Mouse (Mus musculus) heart, embryonic 16.5 days (tissue): ENCODE results near the gene Pank2. TPM values are rescaled to one million over a fixed set of nuclear protein-coding genes. Genes with fewer than 3 reads are reported as not detected.

ENCODE experiments used
- ATAC-seq: fragments of 200-750 bp; cut with Nextera tagmentation; replicated peaks from 2 replicates; pipeline ENCODE4 v1.8.0; 2017; ENCODE audit warnings: moderate number of reproducible peaks; ENCODE audit not compliant: insufficient read depth, low FRiP score; ENCODE audit errors: extremely low read depth
- H3K27ac ChIP-seq: fragments of 300-500 bp; sonication (generic); 2 replicates; pipeline ENCODE4 v1.5.1; 2014; ENCODE audit warnings: mild to moderate bottlenecking, low read length, control low read depth, moderate library complexity
- H3K27me3 ChIP-seq: fragments of 300-500 bp; sonication (generic); 2 replicates; pipeline ENCODE4 v1.6.1; 2014; ENCODE audit warnings: low read length, mixed read lengths; ENCODE audit not compliant: control insufficient read depth, insufficient read depth
- H3K36me3 ChIP-seq: fragments of 300-500 bp; sonication (generic); 2 replicates; pipeline ENCODE4 v1.6.1; 2014; ENCODE audit not compliant: control insufficient read depth, insufficient read depth
- H3K4me1 ChIP-seq: fragments of 300-500 bp; sonication (generic); 2 replicates; pipeline ENCODE4 v1.6.1; 2014; ENCODE audit warnings: low read length, mixed read lengths; ENCODE audit not compliant: control insufficient read depth, insufficient read depth
- H3K4me2 ChIP-seq: fragments of 300-500 bp; sonication (generic); 2 replicates; pipeline ENCODE4 v1.6.1; 2014; ENCODE audit warnings: low read depth, mild to moderate bottlenecking, control low read depth, low read length
- H3K4me3 ChIP-seq: fragments of 300-500 bp; sonication (generic); 2 replicates; pipeline ENCODE4 v1.5.1; 2014; ENCODE audit warnings: mild to moderate bottlenecking, control low read depth, low read length
- H3K9ac ChIP-seq: fragments of 300-500 bp; sonication (generic); 2 replicates; pipeline ENCODE4 v1.6.1; 2014; ENCODE audit warnings: low read length, control low read depth
- H3K9me3 ChIP-seq: fragments of 300-500 bp; sonication (generic); replicated peaks from 2 replicates; pipeline ENCODE4 v1.6.1; 2016; ENCODE audit warnings: low read length; ENCODE audit not compliant: control insufficient read depth
- WGBS: fragments of 180-500 bp; shearing (Covaris S2); extraction: QIAGEN DNeasy Blood & Tissue Kit; methylation state at CpG from one replicate; pipeline ENCODE4 v1.1.7; 2014; 5-methylcytosine and 5-hydroxymethylcytosine counted together
- polyA plus RNA-seq: library from polyadenylated mRNA; unstranded; fragments of >200 nt; fragmentation: Nextera tagmentation; extraction: Ambion mirVana; gene quantifications from 2 replicates; pipeline ENCODE4 v1.2.1, GENCODE M21; 2015

The Pank2 gene
- polyA plus RNA-seq, 1 experiment from 2014 or later, result 22.9 TPM

DNA sequence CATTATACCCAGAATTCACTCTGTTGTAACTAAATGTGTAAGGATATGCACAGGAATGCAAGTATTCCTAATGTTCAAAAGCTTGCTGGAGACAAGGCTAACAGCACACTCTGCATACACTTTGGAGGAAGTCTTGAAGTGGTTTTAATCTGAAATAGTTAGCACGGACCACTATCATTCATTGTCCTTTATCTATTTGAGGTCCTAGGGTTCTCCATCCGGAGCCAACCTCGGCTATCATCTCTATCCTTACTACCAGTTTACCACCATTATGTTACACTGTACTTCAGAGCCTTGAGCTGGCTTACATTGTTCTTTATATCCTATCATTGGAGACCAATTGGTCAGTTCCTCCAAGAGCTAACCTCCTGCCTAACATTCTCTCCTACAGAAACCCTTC, 35.1 kb upstream of the Pank2 start:
- 66% methylated on average over 3 of the region's 3 CpGs for WGBS
- H3K27me3 ChIP-seq, result no peaks in the 10 kb centered on the region
- no peak for ATAC-seq
- H3K9ac ChIP-seq, result no peak overlapping the region
- no peak overlapping the region for H3K4me2 ChIP-seq
- H3K9me3 ChIP-seq, result no peaks in the 10 kb centered on the region
- H3K36me3 ChIP-seq, result no peaks in the 10 kb centered on the region
- no peak overlapping the region for H3K4me3 ChIP-seq
- no peaks in the 10 kb centered on the region for H3K4me1 ChIP-seq
- no peak overlapping the region for H3K27ac ChIP-seq

DNA sequence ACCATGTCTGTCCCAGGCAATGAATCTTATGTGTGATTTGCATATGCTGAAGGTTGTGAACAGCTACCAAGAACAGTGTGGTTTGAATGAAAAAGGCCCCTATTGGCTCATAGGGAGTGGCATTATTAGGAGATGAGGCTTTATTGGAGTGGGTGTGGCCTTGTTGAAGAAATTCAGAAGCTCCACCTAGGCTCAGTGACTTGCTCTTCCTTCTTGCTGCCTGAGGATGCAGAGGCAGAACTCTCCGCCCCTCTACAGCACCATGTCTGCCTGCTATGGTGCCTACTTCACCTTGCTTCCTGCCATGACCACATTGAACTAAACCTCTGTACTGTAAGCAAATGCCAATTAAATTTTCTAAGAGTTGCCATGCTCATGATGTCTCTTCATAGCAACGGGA, 29.7 kb upstream of the Pank2 start:
- peaks cover 21% of the 10 kb centered on the region for H3K4me1 ChIP-seq
- ATAC-seq, result no peak
- 90% methylated on average over 2 of the region's 2 CpGs for WGBS
- no peak overlapping the region for H3K4me3 ChIP-seq
- H3K36me3 ChIP-seq, result no peaks in the 10 kb centered on the region
- no peaks in the 10 kb centered on the region for H3K27me3 ChIP-seq
- no peaks in the 10 kb centered on the region for H3K9me3 ChIP-seq
- no peak overlapping the region for H3K4me2 ChIP-seq
- H3K27ac ChIP-seq, result no peak overlapping the region
- H3K9ac ChIP-seq, result no peak overlapping the region

DNA sequence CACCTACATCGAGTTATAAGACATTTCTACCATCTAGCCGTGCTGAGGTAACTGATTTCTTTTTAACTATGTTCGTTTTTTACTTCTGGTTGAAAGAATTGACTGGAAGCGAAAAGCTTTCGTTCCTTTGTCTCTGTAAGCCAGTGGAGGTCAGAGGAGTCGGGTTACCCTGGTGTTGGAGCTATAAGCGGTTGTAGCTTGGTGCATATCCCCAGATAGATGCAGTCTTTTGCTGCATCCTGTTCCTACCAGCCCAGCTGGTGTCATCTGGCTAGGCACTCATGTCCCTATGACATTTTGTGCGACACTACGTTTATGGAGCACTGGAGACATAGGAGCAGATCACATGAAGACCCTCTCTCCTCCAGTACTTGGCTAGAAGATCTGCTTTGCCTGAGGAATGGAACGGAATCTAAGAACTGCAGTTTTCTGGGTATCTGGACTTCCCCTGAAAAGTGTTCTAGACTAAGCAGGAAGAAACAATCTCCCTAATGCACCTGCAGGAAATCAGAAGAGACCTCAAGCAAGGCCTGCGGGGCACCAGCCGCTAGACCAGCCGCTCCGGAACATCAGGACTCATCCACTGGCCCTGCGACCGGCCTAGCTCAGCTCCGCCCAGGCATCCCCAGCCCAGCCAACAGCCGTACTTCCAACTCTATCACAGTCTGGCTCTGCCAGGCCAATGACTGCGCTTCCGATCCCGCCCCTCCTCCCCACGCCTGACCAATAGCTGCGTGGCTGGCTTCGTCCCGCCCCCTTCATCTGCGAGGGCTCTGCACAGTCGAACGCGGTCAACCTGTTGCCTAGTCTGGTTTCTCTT, 28.8 kb upstream of the Pank2 start, which contains the start of gene Mavs:
Gene Mavs, plus strand, starts transcription at position 757 of the 820 bp plus-strand sequence.
- Histone ChIP-seq H3K27me3 (no peaks in the 10 kb centered on the region), H3K9me3 (no peaks in the 10 kb centered on the region), H3K4me1 (peaks cover 21% of the 10 kb centered on the region), H3K9ac (peak within 1 kb of the TSS; percentile 72), H3K27ac (peak within 1 kb of the TSS; percentile 65), H3K4me2 (peak within 1 kb of the TSS; percentile 91), H3K4me3 (peak within 1 kb of the TSS; percentile 59), H3K36me3 (peaks cover under 1% of the 10 kb centered on the region; the same call in 1 of the 2 replicates)
- peak; percentile 99 for ATAC-seq
- WGBS, result 13% methylated on average over 29 of the region's 29 CpGs

DNA sequence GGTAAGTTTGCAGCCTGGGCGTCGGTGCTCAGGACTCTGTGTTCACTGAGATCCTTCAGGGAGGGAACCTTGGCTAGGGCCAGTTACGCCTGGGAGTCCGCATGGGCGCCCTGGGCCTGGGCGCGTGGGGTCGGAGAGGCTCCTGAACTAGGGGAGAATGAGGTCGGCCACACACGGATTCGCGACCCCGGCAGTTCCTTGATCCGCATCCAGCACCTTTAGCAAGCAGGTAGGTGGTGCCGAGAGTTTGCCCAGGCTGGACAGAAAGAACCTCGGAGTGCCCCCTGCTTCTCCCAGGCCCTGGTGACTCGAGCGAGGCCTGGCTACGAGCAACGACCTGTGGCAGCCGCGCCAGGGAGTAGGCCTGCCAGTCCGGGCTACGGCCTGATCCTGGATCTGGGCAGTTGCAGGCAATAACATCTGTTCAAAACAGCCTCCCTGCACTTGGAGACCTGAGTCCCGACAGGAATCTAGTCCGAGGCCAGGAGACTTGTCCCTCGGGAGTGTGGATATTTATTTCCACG, 28.1 kb upstream of the Pank2 start:
- WGBS, result 6% methylated on average over 28 of the region's 28 CpGs
- H3K27me3 ChIP-seq, result no peaks in the 10 kb centered on the region
- H3K4me3 ChIP-seq, result peak overlapping the region; percentile 59
- H3K9ac ChIP-seq, result peak overlapping the region; percentile 72
- peak overlapping the region; percentile 91 for H3K4me2 ChIP-seq
- peaks cover 21% of the 10 kb centered on the region for H3K4me1 ChIP-seq
- no peaks in the 10 kb centered on the region for H3K9me3 ChIP-seq
- peaks cover 6% of the 10 kb centered on the region for H3K36me3 ChIP-seq
- H3K27ac ChIP-seq, result peak overlapping the region; percentile 65
- peak; percentile 52 for ATAC-seq

DNA sequence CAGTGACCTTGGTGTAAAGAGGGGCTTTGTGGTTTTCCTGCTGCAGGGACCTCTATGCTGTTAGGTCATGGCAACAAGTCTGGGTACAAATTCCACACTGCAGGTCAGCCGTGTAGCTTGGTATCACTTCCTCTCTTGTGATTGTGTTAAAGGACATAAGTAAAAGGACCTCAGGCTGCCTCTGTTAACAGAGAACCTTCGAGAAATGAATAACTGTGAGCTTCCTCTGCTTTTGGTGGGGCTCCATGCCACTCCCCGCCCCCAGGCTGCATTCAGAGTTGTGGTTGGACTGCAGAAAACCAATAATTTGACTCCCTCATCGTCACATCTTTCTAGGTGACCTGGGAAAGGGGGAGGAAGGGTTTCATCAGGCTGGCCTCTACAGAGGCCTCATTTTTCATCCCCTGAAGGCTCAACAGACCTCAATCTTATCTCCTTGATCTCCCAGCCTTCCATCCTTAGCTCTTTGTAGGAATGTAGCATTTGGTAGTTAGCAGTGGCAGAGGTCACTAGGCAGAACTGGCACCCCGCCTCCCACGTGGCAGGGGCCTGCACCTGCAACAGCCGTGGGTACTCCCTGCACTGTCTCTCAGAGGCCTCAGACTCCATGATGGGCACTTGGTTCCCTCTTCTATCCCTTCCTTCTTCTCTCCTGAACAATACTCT, 27.2 kb upstream of the Pank2 start:
- peak overlapping the region; percentile 91 for H3K4me2 ChIP-seq
- ATAC-seq, result no peak
- WGBS, result 67% methylated on average over 7 of the region's 7 CpGs

DNA sequence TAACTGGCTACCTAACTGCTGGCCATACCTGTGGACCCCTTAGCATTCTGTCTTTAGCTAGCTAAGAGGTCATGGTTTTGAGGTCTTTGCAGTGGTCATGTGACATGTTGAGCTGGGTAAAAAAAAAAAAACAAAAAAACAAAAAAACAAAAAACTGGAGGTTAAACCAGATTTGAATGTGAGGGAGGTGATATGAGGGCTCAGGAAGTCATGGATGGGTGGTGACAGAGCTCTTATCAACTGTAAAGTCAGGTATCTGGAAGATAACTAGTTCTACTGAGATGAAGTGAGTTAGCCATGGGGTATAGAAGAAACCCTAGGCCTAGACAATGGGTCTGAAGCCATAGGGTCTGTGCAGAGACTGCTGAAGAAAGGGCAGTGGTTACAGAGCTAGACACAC, 20.1 kb upstream of the Pank2 start:
- ATAC-seq, result no peak
- H3K4me1 ChIP-seq, result no peaks in the 10 kb centered on the region

More for the DNA sequence above, 27.2 kb upstream of the Pank2 start:
- no peaks in the 10 kb centered on the region for H3K9me3 ChIP-seq
- peaks cover 21% of the 10 kb centered on the region for H3K4me1 ChIP-seq
- H3K9ac ChIP-seq, result peak overlapping the region; percentile 72
- no peaks in the 10 kb centered on the region for H3K27me3 ChIP-seq
- H3K36me3 ChIP-seq, result peaks cover 11% of the 10 kb centered on the region
- H3K4me3 ChIP-seq, result peak overlapping the region; percentile 59
- no peak overlapping the region; the same call in 1 of the 2 replicates for H3K27ac ChIP-seq

DNA sequence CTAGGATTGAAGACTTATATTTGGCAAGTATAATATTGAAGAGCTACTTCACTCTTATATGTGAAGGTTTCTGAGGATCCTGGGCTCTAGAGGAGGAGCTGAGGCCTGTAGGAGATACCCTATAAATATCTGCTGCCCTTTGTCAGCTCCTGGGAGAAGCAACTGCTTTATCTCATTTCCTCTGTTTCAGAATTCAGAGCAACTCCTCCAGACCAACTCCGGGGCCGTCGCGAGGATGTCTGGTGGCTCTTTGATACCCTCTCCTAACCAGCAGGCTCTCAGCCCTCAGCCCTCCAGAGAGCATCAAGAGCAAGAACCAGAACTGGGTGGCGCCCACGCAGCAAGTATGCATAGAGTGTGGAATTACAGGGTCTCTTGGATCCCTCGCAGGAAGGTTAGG, 19.4 kb upstream of the Pank2 start:
- Histone ChIP-seq H3K27me3 (no peaks in the 10 kb centered on the region), H3K4me2 (no peak overlapping the region), H3K4me1 (no peaks in the 10 kb centered on the region), H3K9me3 (no peaks in the 10 kb centered on the region), H3K9ac (no peak overlapping the region), H3K36me3 (peaks cover 75% of the 10 kb centered on the region), H3K4me3 (no peak overlapping the region), H3K27ac (no peak overlapping the region)
- ATAC-seq, result no peak
- whole genome bisulfite sequencing, result 60% methylated on average over 7 of the region's 7 CpGs

More for the DNA sequence above, 20.1 kb upstream of the Pank2 start:
- Histone ChIP-seq H3K27me3 (no peaks in the 10 kb centered on the region), H3K36me3 (peaks cover 73% of the 10 kb centered on the region), H3K4me3 (no peak overlapping the region), H3K27ac (no peak overlapping the region), H3K4me2 (no peak overlapping the region), H3K9ac (no peak overlapping the region), H3K9me3 (no peaks in the 10 kb centered on the region)

DNA sequence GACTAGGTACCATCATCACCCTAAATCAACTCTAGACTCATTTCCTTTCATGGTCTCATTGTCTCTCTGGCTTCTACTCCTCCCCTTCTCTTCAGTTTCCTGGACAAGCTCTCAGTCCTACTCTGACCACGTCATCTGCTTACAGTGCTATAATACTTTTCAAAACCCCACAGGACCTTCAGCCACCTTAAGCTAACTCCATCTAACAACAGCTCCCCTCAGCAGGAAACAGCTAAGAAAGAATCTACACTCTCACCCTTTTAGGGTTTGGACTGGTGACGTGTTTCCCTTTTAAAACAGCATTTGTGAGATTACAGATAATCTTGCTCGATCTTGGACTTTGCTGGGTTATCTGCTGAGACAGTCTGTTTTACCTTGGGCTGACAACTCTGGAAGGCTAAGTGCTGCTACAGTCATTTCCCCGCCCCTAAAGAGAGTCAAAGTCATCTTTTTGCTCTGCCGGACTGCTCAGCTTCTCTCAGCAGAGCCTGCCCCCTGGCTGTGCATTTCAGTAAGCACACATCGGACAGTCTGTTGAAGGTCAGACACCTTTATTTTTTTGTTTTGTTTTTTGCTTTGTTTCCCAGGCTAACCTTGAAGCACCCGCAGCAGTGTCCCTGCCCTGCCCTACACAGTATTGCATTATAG, 8.5 kb upstream of the Pank2 start:
- Histone ChIP-seq H3K4me3 (no peak overlapping the region), H3K27me3 (no peaks in the 10 kb centered on the region), H3K36me3 (no peaks in the 10 kb centered on the region), H3K4me2 (peak overlapping the region; percentile 36), H3K4me1 (peaks cover 10% of the 10 kb centered on the region), H3K27ac (peak overlapping the region; percentile 74), H3K9me3 (no peaks in the 10 kb centered on the region), H3K9ac (peak overlapping the region; percentile 33; the same call in 1 of the 2 replicates)
- ATAC-seq, result peak; percentile 79
- 6% methylated on average over 7 of the region's 7 CpGs for WGBS
